Mouse (Mus musculus) embryonic facial prominence, embryonic 11.5 days (tissue): Measurements from ENCODE around the gene Jak3. TPM values are rescaled to one million over a fixed set of nuclear protein-coding genes. Genes with fewer than 3 reads are reported as not detected.
A peak's percentile ranks its signal among the peaks of the same experiment; 100 is the strongest.

Source experiments
- ATAC-seq: fragments of 200-750 bp; cut with Nextera tagmentation; replicated peaks from 2 replicates; pipeline ENCODE4 v1.8.0; 2017; ENCODE audit warnings: low read depth; ENCODE audit not compliant: insufficient number of reproducible peaks, low FRiP score, low TSS enrichment
- DNase-seq: peaks from one replicate; pipeline ENCODE4 v3.0.0-alpha.2; 2015; ENCODE audit warnings: low spot score
- H3K27ac ChIP-seq: fragments of 300-500 bp; sonication (generic); replicated peaks from 2 replicates; pipeline ENCODE4 v1.5.1; 2014; ENCODE audit warnings: mild to moderate bottlenecking, low read depth, low read length, control low read depth
- H3K27me3 ChIP-seq: fragments of 300-500 bp; sonication (generic); 2 replicates; pipeline ENCODE4 v1.6.1; 2014; ENCODE audit warnings: mild to moderate bottlenecking, low read length, moderate library complexity, mixed read lengths; ENCODE audit not compliant: control insufficient read depth, insufficient read depth
- H3K36me3 ChIP-seq: fragments of 300-500 bp; sonication (generic); replicated peaks from 2 replicates; pipeline ENCODE4 v1.6.1; 2014; ENCODE audit warnings: low read depth, mild to moderate bottlenecking, low read length, moderate library complexity, mixed read lengths; ENCODE audit not compliant: control insufficient read depth, insufficient read depth
- H3K4me1 ChIP-seq: fragments of 300-500 bp; sonication (generic); 2 replicates; pipeline ENCODE4 v1.6.1; 2014; ENCODE audit warnings: low read length, mixed read lengths; ENCODE audit not compliant: control insufficient read depth, insufficient read depth
- H3K4me2 ChIP-seq: fragments of 300-500 bp; sonication (generic); 2 replicates; pipeline ENCODE4 v1.6.1; 2014; ENCODE audit warnings: low read depth, mild to moderate bottlenecking, control low read depth, low read length, moderate library complexity
- H3K4me3 ChIP-seq: fragments of 300-500 bp; sonication (generic); 2 replicates; pipeline ENCODE4 v1.5.1; 2014; ENCODE audit warnings: low read depth, low read length, control low read depth
- H3K9ac ChIP-seq: fragments of 300-500 bp; sonication (generic); replicated peaks from 2 replicates; pipeline ENCODE4 v1.6.1; 2014; ENCODE audit warnings: mild to moderate bottlenecking, control low read depth, low read length
- H3K9me3 ChIP-seq: fragments of 300-500 bp; sonication (generic); replicated peaks from 2 replicates; pipeline ENCODE4 v1.6.1; 2016; ENCODE audit warnings: mild to moderate bottlenecking, low read length, inconsistent platforms, mixed read lengths; ENCODE audit not compliant: control insufficient read depth
- WGBS: fragments of 180-500 bp; shearing (Covaris S2); extraction: QIAGEN DNeasy Blood & Tissue Kit; methylation state at CpG from one replicate; pipeline ENCODE4 v1.1.7; 2014; 5-methylcytosine and 5-hydroxymethylcytosine counted together
- polyA plus RNA-seq: library from polyadenylated mRNA; unstranded; fragments of >200 nt; fragmentation: Nextera tagmentation; extraction: Ambion mirVana; gene quantifications from 2 replicates; pipeline ENCODE4 v1.2.1, GENCODE M21; 2014

The Jak3 gene
- polyA plus RNA-seq, 1 experiment from 2014 or later, result 1.2 TPM

GRCm38 (mm10) chr8:71676803-71677202 lies 707 bp downstream of the Jak3 start:
- ATAC-seq (no peak), DNase-seq (no peak)
- H3K36me3 ChIP-seq, result no peaks in the 10 kb centered on the region
- no peak overlapping the region for H3K27ac ChIP-seq
- H3K9ac ChIP-seq, result peak overlapping the region; percentile 61
- H3K27me3 ChIP-seq, result peaks cover 48% of the 10 kb centered on the region
- peaks cover 3% of the 10 kb centered on the region for H3K4me1 ChIP-seq
- H3K4me2 ChIP-seq, result peak overlapping the region; percentile 87; the same call in 1 of the 2 replicates
- WGBS, result 54% methylated on average over 9 of the region's 9 CpGs
- H3K9me3 ChIP-seq, result no peaks in the 10 kb centered on the region
- H3K4me3 ChIP-seq, result peak overlapping the region; percentile 57

- H3K9me3 ChIP-seq, result no peaks in the 10 kb centered on the region
- ATAC-seq, result no peak
These were observed 1.5 kb downstream of the Jak3 start for GRCm38 (mm10) chr8:71677555-71677954.

GRCm38 (mm10) chr8:71678216-71678615 lies 2.1 kb downstream of the Jak3 start:
- no peaks in the 10 kb centered on the region for H3K9me3 ChIP-seq

More at GRCm38 (mm10) chr8:71677555-71677954, 1.5 kb downstream of the Jak3 start:
- Histone ChIP-seq H3K4me2 (no peak overlapping the region), H3K4me3 (no peak overlapping the region), H3K36me3 (no peaks in the 10 kb centered on the region), H3K27me3 (peaks cover 56% of the 10 kb centered on the region), H3K27ac (no peak overlapping the region), H3K9ac (no peak overlapping the region), H3K4me1 (peaks cover 3% of the 10 kb centered on the region)
- no peak for DNase-seq

GRCm38 (mm10) chr8:71679116-71679515 lies 3.0 kb downstream of the Jak3 start:
- peak overlapping the region; percentile 40 for H3K4me2 ChIP-seq
- WGBS, result 12% methylated on average over 16 of the region's 16 CpGs
- DNase-seq, result no peak
- ATAC-seq, result no peak
- no peak overlapping the region for H3K27ac ChIP-seq
- no peaks in the 10 kb centered on the region for H3K9me3 ChIP-seq
- peaks cover 71% of the 10 kb centered on the region for H3K27me3 ChIP-seq
- H3K4me3 ChIP-seq, result no peak overlapping the region
- no peaks in the 10 kb centered on the region for H3K36me3 ChIP-seq
- H3K9ac ChIP-seq, result no peak overlapping the region
- H3K4me1 ChIP-seq, result peaks cover 3% of the 10 kb centered on the region

More at GRCm38 (mm10) chr8:71678216-71678615, 2.1 kb downstream of the Jak3 start:
- peaks cover 62% of the 10 kb centered on the region for H3K27me3 ChIP-seq
- 46% methylated on average over 4 of the region's 4 CpGs for WGBS
- H3K4me2 ChIP-seq, result no peak overlapping the region
- H3K9ac ChIP-seq, result no peak overlapping the region
- ATAC-seq, result no peak
- peaks cover 3% of the 10 kb centered on the region for H3K4me1 ChIP-seq
- DNase-seq, result no peak
- no peak overlapping the region for H3K4me3 ChIP-seq
- no peak overlapping the region for H3K27ac ChIP-seq
- H3K36me3 ChIP-seq, result no peaks in the 10 kb centered on the region

- Histone ChIP-seq H3K4me2 (peak overlapping the region; percentile 40), H3K36me3 (no peaks in the 10 kb centered on the region), H3K27me3 (peaks cover 77% of the 10 kb centered on the region), H3K27ac (no peak overlapping the region), H3K4me1 (peaks cover 3% of the 10 kb centered on the region), H3K9me3 (no peaks in the 10 kb centered on the region), H3K4me3 (peak overlapping the region; percentile 6; the same call in 1 of the 2 replicates), H3K9ac (no peak overlapping the region)
- ATAC-seq (no peak), DNase-seq (no peak)
- WGBS, result under 1% methylated on average over 44 of the region's 46 CpGs
These were observed 3.6 kb downstream of the Jak3 start for GRCm38 (mm10) chr8:71679550-71680168.

- H3K4me2 ChIP-seq, result peak overlapping the region; percentile 10; the same call in 1 of the 2 replicates
- no peak for DNase-seq
- ATAC-seq, result no peak
- peaks cover 82% of the 10 kb centered on the region for H3K27me3 ChIP-seq
- H3K4me1 ChIP-seq, result peaks cover 3% of the 10 kb centered on the region
- H3K36me3 ChIP-seq, result no peaks in the 10 kb centered on the region
- H3K4me3 ChIP-seq, result no peak overlapping the region
- H3K9me3 ChIP-seq, result no peaks in the 10 kb centered on the region
- 2% methylated on average over 21 of the region's 21 CpGs for WGBS
- H3K9ac ChIP-seq, result no peak overlapping the region
- no peak overlapping the region for H3K27ac ChIP-seq
These were observed 4.4 kb downstream of the Jak3 start for GRCm38 (mm10) chr8:71680471-71680870.

- no peak for DNase-seq
- Histone ChIP-seq H3K9ac (no peak overlapping the region), H3K27ac (no peak overlapping the region), H3K9me3 (no peaks in the 10 kb centered on the region), H3K36me3 (no peaks in the 10 kb centered on the region), H3K4me1 (peaks cover 3% of the 10 kb centered on the region), H3K4me2 (no peak overlapping the region), H3K27me3 (peaks cover 89% of the 10 kb centered on the region), H3K4me3 (no peak overlapping the region)
- 1% methylated on average over 18 of the region's 18 CpGs for WGBS
- no peak for ATAC-seq
These were observed 5.3 kb downstream of the Jak3 start for GRCm38 (mm10) chr8:71681369-71681915.

GRCm38 (mm10) chr8:71682832-71683231 lies 6.7 kb downstream of the Jak3 start:
- ATAC-seq (no peak), DNase-seq (no peak)
- Histone ChIP-seq H3K9ac (no peak overlapping the region), H3K36me3 (no peaks in the 10 kb centered on the region), H3K4me1 (peaks cover 3% of the 10 kb centered on the region), H3K27me3 (peaks cover 98% of the 10 kb centered on the region), H3K4me2 (no peak overlapping the region), H3K9me3 (no peaks in the 10 kb centered on the region), H3K4me3 (no peak overlapping the region), H3K27ac (no peak overlapping the region)
- 62% methylated on average over 12 of the region's 12 CpGs for WGBS
